Mouse (Mus musculus) adipocyte (in vitro differentiated cells): Measurements from ENCODE around the gene Lcor.

Source experiments
- DNase-seq: peaks from one replicate; pipeline ENCODE4 v3.0.0-alpha.2; 2016; ENCODE audit warnings: low spot score

Gene Lcor

DNA sequence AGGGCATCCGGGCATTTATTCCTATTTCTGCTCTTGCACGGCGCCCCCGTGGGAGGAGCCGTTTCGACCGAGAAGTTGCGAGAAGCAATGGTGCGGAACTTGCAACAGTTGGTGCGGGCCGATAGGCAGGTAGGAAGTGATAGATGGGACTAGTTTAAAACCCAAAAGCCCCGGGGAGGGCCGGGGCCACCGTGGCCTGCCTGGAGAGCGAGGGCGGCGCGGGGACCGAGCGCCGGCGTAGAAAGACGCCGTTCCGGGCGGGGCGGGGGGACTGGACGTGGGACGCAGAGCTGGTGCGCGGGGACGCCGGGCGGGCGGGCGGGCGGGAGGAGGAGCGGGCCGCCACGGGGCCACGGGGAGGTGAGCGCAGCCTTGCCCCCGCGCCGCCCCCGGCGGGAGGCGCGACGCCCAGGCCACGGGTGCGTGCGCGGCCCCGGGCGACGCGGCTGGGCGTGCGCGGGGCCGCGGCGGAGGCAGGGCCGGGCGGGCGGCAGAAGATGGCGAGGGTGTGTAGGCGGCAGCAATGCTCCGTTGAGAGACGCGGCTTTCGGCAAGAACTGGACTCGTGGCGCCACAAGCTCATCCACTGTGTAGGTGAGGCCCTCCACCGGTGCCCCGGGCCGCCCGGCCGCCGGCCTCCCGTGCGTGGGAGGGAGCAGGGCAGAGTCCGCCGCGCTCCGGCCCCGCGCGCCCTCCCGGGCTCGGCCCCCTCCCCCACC, at the start of gene Lcor:
TSS of gene Lcor (plus strand) at position 448 of the 719 bp plus-strand sequence.
- peak; percentile 78 for DNase-seq

DNA sequence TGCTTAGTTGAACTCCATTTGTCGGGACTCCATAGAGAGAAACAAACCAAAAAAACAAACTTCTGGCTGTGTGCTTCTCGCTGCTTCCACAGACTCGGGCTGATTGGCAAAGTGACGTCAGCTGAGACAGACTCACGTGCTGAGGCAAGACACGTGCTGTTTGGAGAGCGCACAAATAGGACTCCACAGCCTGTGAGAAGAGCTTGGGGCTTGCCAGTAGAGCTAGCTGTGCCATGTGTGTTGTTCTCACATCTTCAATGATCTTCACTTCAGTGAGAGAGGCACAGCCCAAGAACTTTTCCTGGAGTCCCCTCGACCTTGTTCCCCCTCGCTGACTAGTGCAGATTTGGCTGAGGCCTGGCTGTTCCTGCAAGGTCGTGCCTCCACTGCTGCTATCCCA, 47.1 kb upstream of the Lcor start:
- no peak for DNase-seq

DNA sequence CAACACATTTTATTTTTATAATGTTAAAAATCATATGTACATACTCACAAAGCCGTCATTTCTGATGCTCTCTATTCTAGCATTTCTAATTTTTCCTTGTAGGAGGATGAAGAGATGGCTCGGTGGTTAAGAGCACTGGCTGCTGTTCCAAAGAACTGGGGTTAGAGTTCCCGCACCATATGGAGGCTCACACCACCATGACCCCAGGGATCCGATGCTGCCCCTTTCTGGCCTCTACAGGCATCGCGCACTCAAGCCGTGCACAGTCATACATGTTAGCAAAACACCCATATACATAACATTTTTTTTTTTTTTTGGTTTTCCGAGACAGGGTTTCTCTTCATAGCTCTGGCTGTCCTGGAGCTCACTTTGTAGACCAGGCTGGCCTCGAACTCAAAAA, 46.0 kb upstream of the Lcor start:
- DNase-seq = no peak

DNA sequence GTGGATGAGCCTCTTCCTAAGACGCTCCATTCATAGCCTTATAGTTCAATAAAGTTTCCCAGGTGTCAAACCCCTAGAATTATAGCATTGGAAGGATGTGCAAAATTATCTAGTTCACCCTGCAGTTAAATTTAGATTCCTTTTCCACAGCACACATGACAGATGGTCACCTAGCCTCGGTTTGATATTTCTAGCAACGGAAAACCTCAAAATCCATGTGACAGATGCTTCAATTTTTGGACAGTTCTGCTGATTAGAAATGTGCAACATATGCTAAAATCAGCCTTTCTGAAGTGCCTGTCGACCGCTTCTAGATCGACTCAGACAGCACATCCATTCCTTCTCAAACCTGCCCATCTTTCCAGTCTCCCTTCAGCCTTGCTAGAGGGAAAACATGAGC, 43.5 kb upstream of the Lcor start:
- no peak for DNase-seq

DNA sequence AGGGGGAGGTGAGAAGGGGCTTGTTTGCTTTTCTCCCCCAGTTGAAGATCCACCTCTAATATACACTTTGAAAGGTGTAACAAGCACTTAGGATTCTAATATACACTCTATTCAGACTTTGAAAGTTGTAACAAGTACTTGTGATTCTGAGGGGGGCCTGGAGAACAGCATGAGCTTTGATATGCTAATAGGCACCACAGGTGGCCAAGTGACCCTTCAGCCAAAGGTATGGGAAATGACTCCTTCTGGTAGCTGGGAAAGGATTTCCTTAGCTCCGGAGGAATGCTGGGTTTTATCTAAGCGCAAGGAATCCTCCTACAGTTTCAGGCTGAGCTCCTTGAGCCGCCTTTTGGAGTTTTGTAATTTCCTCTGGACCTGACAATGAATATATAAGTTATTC, 41.0 kb upstream of the Lcor start:
- no peak for DNase-seq

DNA sequence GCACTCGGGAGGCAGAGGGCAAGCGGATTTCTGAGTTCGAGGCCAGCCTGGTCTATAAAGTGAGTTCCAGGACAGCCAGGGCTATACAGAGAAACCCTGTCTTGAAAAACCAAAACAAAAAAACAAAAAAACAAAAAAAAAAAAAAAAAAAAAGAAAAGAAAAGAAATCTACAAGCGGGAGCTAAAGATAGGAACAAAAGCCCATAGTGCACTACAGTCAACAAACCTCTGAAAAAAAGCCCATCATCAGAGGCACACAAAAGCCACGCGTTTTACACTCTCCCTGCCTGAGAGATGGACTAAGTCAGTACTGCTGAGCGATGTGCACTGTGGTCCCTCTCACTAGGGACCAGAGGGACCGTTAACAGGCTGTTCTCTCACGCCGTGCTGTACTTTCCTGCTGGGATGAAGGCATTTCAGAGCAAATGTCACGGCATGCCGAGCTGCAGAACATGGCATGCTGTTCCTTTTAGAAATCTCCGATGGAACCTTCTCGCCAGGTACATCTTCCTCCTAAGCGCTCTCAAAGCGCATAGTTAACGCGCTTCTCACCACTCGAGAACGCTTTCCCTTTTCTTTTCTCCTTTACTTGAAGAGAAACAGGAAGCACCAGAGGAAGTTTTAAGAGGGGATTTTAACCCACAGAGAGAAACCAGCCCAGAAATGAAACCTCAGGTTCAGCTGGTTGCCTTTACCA, 40.4 kb upstream of the Lcor start:
- no peak for DNase-seq

DNA sequence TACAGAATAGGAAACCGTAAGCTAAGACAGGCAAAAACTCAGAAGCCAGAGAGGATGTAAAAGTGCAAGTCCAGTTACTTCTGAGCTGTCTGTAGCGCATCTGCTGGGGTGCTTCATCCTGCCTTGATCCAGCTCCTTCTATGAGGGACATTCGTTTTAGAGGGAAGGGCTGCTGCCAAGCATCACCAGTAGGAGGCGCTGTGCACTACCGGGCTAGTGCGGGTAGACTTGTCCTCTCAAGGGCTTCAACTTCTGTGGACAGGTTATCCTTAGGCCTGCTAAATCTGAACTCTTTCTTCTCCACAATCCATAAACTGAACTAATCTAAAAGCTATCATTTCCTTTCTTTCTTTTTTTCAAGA, 39.8 kb upstream of the Lcor start:
- peak; percentile 73 for DNase-seq

DNA sequence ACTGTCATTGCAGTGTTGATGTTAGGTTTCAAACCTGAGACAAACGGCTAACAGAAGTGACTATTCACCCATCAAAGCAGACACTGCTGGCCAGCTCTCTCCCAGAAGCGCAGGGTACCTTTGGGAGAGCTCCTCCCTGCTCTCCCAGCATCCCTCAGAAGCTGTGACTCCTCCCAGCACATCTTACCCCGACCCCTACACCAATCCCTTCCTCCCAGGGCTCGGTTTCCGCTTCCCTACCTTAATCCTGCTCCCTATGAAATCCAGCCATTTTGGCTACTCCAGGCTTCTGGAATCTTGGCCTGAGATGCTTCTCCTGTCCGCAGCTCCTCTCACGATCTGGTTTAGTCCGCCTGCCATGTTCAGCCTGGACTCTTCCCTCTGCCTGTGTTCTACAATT, 37.9 kb upstream of the Lcor start:
- no peak for DNase-seq

DNA sequence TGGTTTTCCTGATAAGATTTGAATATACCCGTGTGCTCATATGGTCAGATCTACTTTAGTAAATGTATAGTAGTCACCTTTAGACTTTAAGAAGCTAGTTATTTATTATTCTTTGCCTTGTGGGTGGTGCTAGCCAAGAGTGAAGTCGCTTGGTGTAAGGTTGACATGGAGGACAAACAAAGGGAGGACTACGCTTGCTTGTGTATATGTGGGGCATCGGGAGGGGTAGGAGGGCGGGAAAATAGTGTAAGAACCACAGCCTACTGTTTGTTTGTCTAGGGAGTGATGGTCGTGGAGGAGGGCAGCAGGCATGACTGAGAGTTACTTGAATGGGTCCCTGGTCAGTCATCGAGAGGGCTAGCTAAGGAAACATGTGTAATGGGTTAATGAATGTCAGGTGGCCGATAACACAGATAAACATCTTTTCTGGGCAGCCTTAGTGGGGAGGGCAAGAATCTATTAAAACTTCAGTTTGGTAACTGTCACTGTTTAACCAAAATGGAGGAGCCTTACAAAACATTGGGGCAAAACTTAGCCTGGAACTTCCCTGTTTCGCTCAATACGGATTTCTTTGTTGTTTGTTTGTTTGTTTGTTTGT, 37.3 kb upstream of the Lcor start:
- no peak for DNase-seq

DNA sequence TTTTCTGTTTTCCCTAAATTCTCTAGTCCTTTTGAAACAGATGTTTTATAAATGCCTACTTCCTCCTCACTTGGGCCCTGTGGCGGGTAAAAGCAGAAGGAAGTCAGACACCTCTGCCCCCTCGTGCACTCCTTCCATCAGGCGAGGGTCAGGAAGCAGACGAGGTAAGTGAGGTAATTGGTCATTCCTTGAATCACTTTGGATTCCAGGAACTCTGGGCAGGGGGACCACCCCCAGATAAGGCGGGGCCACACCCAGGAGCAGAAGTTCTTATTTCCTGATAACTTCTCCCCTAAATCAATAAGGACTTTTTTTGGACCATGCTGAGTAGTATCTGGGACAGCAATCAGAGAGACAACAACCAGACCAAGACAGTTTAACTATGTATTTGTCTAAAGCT, 36.7 kb upstream of the Lcor start:
- no peak for DNase-seq

DNA sequence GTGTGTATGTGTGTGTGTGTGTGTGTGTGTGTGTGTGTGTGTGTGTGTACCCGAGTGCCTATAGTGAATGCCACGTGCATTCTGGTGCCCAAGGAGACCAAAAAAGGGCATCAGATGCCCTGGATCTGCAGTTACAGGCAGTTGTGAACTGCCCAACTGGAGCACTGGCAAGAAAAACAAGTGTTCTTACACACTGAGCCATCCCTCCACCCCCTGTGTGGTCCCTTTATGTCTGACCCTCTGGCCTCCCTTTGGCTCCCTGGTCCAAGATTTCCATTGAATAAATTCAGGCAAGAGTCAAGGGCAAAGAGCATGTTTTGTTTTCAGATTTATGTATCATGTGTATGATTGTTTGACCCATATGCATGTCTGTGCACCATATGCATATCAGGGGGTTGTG, 35.3 kb upstream of the Lcor start:
- DNase-seq = no peak

DNA sequence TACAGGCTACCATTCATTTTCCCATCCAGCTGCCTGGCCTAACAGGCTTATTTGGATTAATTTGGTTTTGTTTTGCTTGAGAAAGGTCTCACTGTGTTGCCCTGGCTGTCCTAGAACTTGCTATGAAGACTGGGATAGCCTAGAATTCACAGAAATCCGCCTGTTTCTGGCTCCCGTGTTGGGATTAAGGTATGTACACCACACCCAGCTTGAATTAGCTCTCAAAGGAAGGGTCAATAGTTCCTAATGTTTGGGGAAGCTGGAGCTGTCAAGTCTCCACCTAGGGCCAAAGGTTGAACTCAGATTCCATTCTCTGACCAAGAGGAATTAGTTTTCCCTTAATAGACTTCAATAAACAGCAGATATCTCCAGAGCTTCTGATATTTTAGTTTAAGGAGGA, 34.7 kb upstream of the Lcor start:
- DNase-seq = no peak

DNA sequence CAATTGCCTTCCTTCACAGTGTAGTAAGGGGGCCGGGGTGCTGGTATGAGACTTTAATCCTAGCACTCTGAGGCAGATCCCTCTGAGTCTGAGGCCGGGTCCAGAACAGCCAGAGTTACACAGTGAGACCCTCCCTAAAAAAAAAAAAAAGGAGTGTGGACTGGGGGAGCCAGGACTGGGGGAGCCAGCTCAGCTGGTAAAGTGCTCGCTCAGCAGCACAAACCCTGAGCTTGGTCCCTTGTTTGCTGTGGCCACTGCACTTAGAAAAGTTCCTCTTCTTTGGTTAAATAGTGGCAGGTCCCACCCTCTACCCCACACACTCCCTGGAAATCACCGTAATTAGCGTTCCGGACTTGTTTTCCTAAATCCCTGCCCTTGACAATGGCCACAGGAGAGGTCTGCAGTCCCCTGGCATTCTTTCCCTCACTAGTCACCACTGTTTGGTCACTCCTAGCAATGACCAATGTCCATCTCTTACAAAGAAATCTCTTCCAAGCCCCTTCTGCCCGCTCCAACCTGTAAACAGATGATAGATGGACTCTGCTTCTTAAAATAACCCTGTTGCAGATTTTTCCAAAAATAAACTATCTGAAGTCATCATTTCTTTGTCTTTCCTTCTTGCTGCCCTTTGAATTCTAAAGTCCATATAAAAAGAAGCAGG, 32.9 kb upstream of the Lcor start:
- DNase-seq = no peak

DNA sequence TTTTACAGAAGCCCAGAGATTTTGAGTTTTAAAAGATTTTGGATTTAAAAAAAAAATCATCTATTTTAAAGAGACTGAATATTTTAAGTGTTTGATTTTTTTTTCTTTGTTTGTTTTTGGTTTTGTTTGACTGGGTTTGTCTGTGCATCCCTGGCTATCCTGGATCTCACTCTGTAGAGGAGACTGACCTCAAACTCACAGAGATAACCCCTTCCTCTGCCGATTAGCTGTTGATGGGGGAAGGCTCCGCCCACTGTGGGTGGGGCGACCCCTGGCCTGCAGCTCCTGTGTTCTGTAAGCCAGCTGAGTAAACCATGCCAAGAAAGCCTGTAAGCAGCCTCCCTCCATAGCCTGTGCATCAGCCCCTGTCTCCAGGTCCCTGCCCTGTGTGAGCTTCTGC, 30.3 kb upstream of the Lcor start:
- peak; percentile 64 for DNase-seq

DNA sequence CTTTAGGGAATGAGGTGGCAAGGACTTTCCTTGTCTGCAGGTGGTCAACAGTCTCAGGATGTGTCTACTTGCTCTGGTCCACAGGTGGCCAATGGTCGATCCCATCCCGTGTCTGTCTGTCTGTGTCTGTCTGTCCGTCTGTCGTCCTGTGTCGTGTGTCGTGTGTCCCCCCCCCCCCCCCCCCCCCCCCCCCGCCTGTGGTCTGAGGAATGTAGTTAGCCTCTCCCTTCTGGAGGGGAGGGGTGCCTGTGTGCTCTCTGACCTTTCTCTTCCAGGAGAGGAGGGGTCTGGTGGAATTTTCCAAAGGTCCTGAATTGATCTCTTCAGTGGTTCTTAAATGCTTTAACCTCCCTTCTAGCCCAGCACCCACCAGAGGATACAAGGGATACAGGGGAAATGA, 27.8 kb upstream of the Lcor start:
- DNase-seq = no peak

DNA sequence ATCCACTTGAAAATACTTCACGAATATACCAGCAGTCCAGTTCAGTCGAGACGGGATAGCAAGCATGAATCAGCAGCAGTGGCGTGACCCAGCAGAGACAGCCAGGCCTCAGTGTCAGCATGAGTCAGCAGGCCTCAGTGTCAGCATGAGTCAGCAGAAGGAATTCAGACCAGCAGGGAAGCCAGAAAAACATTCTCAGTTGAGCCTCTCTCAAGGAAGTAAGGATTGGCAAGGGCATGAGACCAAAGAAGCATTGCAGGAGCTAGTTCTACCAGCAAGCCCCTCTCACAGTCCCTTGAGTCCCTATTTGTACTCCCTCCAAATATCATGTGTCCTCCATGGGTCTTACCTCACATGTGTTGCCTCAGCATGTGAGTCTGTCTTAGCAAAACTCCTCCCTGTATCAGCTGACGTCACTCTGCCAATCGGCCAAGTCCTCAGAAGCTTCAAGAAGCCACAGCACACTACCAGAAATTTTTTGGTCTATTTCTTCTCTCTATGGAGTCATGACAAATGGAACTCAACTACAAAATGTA, 27.3 kb upstream of the Lcor start:
- DNase-seq = peak; percentile 95

DNA sequence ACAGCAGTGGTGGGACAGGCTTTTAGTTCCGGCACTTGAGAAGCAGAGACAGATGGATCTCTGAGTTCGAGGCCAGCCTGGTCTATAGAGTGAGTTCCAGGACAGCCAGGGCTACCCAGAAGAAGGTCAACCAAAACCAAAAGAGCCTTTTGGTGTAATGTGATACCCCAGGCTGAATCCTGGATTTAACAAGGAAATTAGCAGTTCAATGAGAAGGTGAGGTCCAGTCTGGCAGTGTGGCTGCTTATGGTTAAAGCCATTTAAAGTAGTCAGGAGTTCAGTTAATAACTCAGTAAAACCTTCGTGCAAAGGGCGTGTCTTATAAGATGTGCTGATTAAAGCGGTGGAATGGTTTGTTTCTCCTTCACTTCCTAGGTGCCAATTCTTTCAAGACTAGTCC, 25.3 kb upstream of the Lcor start:
- DNase-seq = no peak

DNA sequence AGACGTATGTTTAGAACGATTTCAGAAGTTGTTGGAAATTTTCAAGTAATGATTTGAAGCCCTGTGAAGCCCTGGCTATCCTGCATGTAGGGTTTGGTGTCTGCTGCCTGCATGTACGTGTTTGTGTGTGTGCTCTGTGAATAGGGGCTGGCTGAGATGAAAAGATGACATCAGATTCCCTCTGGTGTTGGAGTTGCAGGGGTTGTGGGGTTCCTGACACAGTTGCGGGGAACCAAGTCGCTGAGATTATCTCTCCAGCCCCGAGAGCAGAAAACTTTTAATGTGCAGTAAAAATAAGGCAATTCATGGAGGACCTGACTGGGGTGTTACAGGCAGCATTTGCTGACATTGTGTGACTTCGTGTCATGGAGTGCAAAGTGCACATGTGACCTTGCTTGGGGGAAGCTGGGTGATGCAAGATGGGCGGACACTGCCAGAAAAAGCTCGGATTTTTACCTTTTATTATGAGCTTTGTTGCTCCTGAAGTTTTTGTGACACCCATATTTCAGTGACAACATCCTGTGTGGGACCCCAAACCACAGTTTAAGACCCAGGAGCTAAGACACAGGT, 20.2 kb upstream of the Lcor start:
- DNase-seq = no peak

DNA sequence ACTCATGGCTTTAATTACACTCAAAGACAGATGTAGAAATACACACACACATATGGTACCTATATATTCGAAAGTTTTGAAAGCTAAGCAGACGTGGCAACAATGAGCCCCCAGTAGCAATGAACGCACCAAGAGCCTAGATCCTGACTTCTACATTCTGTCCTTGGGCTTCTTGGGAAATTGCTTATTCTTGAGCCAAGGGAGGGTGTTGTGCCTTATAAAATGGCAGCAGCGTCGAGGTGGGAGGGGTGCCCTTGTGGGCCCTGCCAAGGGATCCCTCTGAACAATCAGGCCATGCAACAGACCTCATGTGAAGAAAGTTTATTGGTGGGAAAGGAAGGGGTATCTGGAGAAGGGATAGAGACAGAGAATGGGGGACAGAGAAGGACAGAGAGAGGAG, 18.6 kb upstream of the Lcor start:
- DNase-seq = no peak

DNA sequence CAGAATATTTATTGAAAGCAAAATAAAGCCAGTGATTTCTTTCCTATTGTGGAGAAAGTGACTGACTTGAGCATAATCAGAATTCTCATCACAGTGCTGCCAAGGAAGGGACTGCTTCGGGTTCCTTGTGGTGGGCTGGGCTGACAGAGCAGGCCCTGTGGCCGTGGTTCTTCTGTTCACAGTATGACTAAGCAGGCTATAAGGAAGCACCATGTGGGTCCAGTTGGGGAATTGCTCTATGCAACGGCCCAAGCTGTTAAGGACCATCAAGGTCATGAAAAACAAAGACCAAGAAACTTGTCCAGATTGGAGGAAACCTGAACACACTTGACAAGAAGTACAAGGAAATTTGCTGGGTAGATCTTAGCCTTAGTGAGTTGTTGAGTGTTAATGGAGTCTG, 16.0 kb upstream of the Lcor start:
- no peak for DNase-seq

DNA sequence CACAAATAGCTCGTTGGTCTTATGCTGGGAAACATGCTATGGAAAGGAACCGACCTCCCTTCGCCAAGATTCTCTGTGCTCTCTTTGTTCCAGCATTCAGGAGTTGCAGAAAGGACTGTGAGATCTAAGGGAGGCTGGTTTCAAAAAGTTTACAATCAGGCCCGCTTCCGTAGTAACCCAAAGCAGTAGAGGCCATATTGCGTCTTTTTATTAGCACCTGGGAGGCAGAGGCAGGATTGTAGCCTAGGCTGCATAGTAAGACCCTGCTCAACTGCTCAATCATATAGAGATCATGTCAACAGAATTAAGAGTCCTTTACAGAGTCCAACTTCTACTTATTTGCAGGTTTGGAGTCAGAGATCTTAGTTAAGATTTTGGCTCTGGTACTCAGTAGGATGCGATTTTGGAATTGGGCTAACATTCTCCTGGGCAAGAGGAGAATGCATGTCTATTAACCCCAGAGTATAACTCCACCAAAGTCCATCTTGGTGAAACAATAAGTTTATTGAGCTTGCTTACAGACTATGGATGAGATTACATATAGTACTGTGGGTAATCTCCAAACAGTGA, 8.8 kb upstream of the Lcor start:
- no peak for DNase-seq

DNA sequence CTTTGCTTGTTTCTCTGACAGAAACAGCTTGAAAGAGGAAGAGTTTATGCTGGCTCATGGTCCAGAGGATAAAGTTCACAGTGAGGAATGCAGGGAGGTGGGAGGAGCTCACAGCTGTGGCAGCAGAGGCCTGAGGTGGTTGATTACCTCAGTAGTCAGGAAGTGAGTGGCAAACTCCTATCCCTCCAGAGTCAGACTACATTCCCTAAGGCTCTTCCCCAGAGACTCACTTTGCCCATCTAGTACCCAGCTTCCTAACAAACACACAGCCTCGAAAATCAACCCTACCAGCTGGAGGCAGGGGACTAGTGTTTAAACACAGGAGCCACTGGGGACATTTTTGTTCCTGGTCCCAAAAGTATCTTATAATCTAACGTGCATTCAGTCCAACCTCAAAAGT, 7.5 kb upstream of the Lcor start:
- peak; percentile 59 for DNase-seq
